Mouse (Mus musculus): ENCODE measurements around the gene Naa10.

DNA sequence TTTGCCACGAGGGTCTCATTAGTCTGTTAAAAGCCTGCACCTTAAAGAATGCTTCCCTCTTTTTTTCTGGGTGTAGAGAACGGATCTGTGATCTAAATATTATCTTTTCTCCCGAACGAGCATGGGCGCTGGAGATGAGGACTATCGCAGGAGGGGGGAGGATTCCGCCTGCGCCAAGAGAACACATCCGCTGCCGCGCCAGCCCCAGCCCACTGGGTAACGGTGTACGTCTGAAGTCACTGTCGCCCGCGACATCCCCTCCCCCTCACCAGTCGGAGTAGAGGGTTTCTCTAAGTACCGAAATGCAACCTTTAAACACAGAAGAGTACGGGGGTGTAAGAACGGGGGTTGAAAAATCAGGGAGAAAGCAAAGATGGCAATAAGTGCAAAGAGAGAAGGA is 43.6 kb upstream of the Naa10 start:
- no peak for TF ChIP-seq POLR2A (IDR thresholded peaks at IDR 0.05; ENCODE audit: insufficient read depth, low read depth, low read length)
- no peak for TF ChIP-seq CTCF (IDR thresholded peaks at IDR 0.05)
- no peak for TF ChIP-seq EP300 (IDR thresholded peaks at IDR 0.05; ENCODE audit: insufficient read depth, low read depth, low read length)
